Mouse (Mus musculus) kidney, postnatal 36 days (tissue): ENCODE data around the gene Cmss1.

Source experiments
- DNase-seq, 2 experiments: peaks; one replicate each; pipeline ENCODE4 v3.0.0; 2021 to 2022; ENCODE audit warnings: mixed read lengths in 2 of 2

Cmss1 gene

DNA sequence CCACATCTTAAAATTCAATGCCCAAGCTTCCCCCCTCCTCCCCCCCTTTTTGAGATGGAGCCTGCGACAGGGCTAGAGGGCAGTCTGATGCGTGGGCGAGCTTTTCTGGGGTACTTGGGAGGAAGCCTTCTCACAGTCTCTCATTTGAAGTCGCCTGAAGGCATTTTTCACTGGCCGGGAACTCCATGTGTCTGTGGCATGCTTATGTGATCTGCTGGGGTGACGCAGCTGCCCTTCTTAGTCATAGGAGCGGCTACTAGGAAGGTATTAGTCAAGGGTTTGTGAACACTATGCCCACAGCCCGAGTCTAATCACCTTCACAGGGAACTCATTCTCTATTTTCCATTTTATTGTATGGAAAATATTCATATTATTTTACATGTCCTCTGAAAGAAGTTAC, 325.2 kb downstream of the Cmss1 start:
- no peak for DNase-seq

- no peak for DNase-seq
These were observed 326.1 kb downstream of the Cmss1 start for GRCm38 (mm10) chr16:57280221-57281217.

DNA sequence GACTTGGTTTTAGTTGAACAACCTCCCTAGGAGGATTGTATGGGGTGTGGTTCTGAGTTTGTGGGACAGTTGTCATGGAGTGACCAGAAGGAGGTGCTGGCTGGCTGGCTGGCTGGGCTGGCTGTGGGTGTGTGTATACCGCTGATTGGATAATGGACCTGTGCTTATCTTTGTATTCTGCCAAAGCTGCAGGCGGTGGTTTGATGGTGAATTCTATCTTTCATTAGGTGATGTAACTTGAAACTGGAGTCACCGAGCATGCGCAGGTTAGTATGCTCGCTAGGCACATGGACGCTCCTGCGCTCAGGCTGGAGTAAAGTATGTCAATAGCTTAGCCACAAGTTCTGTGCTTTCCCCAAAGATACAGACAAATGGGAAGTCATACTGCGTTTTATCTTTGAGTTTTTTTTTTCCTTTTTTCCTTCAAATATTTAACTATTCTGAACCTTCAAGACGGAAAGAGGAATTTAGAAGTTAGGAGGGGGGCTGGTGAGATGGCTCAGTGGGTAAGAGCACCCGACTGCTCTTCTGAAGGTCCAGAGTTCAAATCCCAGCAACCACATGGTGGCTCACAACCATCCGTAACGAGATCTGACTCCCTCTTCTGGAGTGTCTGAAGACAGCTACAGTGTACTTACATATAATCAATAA, 327.6 kb downstream of the Cmss1 start:
- DNase-seq = no peak

GRCm38 (mm10) chr16:57269751-57270150, 336.9 kb downstream of the Cmss1 start:
- no peak for DNase-seq

DNA sequence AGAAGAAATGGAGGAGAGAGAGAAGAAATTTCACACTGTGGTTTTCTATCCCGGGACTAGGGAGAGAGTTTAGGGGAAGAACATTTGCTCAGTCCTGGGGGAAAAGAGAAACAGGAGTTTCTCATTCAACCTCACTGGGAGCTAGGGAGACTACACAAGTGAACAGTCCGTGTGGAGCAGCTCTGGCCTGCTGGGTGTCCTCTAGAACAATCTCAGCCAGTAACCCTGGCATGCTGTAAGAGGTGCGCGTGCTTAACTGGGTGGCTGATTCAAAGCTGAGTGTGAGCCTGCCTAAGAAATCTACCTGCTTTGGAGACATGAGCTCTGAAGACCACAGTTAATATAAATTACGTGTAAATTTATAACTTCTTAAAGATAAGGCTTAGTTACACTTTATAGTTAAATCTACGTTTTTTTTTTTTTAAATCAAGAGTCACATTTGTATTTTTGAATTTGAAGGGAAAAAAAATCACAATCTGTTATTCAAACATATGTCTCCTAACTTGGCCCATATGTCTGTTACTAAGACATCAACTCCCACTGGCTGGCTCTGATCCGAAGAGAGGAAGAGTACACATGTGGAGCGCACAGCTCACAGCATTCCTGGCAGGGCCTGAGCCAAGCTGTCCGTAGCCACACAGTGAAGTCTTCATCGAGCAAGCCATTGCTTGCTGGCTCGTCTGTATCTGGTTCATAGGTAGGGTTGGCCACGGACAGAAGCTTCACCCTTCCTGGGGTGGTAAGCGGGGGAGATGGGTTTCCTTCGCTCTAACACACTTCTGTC, 338.4 kb downstream of the Cmss1 start:
- DNase-seq = no peak

DNA sequence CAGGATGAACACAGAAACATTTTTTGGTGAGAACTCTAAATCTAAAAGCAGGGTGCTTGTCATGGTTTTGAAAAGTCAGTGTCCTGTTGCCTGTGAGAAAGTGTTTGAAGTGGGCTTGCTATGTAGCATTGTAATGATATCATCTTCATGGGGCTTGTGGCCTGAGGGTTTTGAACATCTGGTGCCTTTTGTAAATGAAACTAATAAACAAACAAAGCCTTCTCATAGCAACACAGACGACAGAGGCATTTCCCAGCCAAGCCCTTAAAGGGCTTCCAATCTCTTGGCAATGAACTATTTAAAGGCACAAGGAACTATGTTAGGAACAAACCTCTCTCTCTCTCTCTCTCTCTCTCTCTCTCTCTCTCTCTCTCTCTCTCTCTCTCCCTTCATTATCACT, 339.6 kb downstream of the Cmss1 start:
- DNase-seq = peak in 1 of 2 experiments; percentile 24

GRCm38 (mm10) chr16:57260152-57260551, 346.5 kb downstream of the Cmss1 start:
- no peak for DNase-seq

DNA sequence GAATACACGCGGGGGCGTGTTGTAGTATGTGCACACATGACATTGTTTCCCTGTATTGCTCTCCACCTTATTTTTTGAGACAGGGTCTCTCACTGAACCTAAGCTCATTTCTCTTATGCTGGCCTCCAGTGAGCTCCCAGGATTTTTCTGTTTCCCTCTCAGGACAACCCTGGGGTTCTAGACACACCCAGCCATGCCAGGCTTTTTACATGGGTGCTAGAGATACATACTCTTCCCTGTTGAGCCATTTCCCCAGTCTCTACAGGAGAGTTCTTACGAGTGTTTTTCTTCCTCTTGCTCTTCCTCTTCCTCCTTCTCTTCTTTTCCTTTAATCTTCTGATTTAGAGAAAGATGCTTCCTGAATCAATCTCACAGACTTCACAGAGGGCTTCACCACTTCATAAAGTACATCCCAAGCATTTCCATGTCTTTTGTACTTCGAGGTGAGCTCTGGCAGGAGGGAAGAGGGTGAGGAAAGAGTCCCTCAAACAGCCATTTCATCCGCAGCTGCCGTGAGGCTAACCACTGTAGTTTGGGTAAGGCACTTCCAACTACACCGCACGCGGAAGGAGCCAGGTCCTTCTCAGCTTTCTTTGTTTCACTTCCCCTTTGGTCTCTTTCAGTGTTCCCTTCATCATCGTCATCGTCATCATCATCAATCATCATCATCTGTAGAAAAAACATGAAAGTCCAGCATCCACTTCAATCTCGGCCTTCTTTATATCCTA, 347.1 kb downstream of the Cmss1 start:
- DNase-seq = no peak
